Mouse (Mus musculus): ENCODE results near the gene Fat3.

GRCm38 (mm10) chr9:16352486-16353048, 148.5 kb downstream of the Fat3 start:
- no peak for TF ChIP-seq CTCF (IDR thresholded peaks at IDR 0.05; ENCODE audit: borderline replicate concordance, extremely low read depth, insufficient read depth, insufficient read length)
- no peak for TF ChIP-seq POLR2A (IDR thresholded peaks at IDR 0.05; ENCODE audit: borderline replicate concordance, extremely low read depth, insufficient read depth, insufficient read length, poor library complexity, severe bottlenecking)

Data from brain, embryonic 14.5 days (tissue).